Mouse (Mus musculus): ENCODE data around the gene Gatad2b. TPM values are rescaled to one million over a fixed set of nuclear protein-coding genes. Genes with fewer than 3 reads are reported as not detected.
"Not testable (repeated sequence)": the region's sequence is repeated elsewhere in the genome, so short reads cannot be mapped to it uniquely, and the experiment has no call there.

Gatad2b gene
- total RNA-seq, 2 experiments from 2014 or later, result 85.1 to 97.8 TPM

DNA sequence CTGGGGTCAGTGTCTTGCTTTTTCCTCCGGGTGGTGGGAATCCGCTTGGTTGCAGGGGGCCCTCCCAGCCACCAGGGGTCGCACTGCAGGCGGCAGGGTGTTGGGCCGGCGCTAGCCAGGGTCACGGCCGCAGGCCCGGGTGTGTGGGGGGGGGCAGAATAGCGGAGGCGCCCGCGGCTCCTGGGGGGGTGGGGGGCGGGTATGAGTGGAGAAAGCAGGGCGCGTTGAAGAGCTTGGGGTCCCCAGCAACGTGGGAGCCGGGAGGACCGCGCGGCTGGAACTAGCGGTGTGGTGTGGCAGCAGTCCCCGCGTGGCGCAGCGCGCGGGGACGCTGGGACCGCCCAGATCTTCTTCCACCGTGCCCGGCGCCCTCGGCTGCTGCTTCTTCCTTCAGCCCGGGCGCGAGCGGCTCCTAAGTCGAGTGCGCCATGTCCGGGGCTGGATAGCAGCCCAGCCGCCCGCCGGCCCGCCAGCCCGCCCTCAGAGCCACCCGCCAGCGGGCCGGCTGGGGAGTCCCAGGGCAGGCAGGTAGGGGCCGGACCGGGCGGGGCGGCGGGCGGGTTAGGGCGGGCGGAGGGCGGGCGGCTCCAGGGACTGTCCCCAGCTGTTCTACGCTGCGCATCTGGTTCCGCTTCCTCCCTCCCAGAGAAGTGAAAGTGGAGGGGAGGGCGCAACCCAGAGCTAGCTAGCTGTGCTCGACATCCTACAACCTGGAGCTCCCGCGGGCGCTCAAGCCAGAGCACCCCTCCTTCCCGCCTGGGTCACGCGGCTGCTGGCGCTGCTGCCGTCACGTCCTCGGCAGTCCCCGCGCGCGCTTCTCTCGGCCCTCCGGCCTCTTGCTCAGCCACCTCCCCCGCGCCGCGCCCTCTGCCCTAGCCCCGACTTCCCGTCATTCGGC lies 27.7 kb upstream of the Gatad2b start, which contains the start of gene Dennd4b:
Gene Dennd4b, plus strand, starts transcription at position 152 of the 898 bp plus-strand sequence.
- DNase-seq (ENCODE audit: low spot score in 2 of 2), result peak; percentile 88 to 89
- intact Hi-C loops (cut with DNase I), result loop anchor here (10.0 kb wide), 1 partner anchor 110 kb away; no protein-coding TSS in a partner anchor

DNA sequence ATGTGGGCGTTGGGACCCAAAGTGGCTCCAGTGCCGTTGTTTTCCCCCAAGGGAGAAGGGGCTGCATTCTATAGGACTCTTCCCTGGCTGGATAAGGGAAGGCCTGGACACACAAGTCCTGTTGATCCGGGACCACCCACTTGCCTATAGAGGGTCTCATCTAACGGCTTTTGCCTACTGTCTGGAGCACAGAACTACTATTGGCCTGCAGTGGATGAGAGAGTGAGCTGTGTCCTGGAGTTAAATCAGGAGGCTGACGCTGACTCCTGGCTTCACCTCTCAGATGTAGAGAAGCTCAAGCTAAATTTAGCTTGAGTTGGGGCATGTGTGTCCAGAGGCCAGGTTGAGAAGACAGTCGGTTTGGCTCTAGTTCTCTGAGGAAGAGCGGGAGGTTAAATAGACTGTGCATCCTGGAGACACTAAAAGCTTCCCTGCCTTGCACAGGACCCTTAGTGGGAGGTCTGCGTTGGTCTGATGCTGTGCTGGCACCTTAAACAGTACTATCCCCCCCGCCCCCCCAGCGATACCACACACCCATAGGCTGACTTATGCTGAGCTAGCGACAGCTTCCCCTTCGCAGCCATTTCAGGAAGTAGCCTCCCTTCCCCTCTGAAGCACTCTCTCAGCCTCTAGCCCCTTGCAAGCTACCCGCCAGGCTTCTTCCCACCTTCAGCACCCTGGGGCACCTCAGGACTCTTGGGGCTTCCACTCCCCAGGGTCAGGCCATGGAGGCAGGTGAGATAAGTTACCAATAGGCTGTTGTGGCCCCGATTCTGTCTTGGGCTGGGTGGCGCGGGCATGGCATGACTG lies 26.8 kb upstream of the Gatad2b start:
- intact Hi-C loops (cut with DNase I), result loop anchor here (10.0 kb wide), 1 partner anchor 109 kb away; no protein-coding TSS in a partner anchor
- no peak for DNase-seq (ENCODE audit: low spot score in 2 of 2)

DNA sequence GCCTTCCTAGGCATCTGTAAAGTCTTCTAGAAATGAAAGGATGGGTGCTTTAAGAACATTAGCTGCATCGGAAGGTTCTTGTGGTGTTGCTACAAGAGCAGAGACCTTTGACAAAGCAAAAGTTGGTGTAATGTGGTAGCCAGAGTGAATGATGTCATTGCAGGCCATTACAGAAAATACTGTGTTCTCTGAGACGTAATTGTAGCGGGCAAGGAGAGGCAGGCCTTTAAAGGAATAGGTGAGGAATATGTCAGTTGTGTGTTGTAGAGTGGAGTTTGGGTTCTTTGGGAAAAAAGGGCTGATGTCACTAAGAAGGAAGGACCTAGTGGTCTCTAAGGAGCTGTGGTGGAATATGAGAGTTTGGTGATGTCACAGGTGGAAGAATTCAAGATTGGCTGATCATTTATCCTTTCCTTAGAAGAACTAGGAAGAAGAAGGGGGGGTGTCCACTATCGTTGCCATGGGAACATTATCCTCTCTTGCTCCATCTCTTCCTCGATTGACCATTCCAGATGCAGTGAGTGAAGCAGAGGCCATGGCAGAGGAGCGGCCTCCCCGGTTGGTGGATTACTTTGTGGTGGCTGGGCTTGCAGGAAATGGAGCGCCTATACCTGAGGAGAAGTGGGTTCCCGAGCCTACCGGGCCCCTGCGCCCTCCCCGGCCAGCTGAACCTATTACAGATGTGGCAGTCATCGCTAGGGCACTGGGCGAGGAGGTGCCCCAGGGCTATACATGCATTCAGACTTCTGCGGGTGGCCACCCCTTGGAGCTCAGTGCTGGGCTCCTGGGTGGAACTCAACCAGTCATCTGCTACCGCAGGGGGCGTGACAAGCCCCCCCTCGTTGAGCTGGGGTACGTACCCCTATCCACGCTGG lies 25.8 kb upstream of the Gatad2b start:
- DNase-seq (ENCODE audit: low spot score in 2 of 2), result no peak
- intact Hi-C loops (cut with DNase I), result loop anchor here (10.0 kb wide), 1 partner anchor 108 kb away; no protein-coding TSS in a partner anchor

DNA sequence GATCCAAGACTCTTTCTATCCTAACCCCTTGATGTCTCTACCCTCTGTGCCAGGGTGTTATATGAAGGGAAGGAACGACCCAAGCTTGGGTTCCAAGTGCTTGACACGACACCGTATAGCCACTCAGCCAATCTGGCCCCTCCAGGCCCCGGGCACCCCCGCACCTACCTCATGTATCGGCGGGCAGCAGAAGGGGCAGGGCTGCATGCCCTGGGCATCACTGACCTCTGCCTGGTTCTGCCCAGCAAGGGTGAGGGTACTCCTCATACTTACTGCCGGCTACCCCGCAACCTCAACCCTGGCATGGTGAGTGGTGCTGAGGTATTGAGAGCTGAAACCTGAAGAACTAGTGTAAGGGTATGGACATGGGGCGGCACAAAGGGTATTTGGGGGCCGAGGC lies 24.8 kb upstream of the Gatad2b start:
- intact Hi-C loops (cut with DNase I), result loop anchor here (10.0 kb wide), 1 partner anchor 107 kb away; no protein-coding TSS in a partner anchor
- no peak for DNase-seq (ENCODE audit: low spot score in 2 of 2)

DNA sequence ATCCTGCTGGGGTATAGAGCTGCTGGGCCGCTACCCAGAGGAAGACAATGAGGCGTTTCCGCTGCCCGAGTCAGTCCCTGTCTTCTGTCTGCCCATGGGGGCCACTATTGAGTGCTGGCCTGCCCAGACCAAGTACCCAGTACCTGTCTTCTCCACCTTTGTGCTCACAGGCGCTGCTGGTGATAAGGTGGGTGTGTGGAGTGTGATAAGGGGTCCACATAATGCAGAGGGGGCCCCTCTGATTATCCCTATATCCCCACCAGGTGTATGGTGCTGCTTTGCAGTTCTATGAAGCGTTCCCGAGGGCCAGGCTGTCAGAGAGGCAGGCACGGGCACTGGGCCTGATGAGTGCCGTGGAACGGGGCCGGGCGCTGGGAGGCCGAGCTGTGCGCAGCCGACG lies 24.0 kb upstream of the Gatad2b start:
- no peak for DNase-seq (ENCODE audit: low spot score in 2 of 2)
- intact Hi-C loops (cut with DNase I), result loop anchor here (10.0 kb wide), 1 partner anchor 106 kb away; no protein-coding TSS in a partner anchor

DNA sequence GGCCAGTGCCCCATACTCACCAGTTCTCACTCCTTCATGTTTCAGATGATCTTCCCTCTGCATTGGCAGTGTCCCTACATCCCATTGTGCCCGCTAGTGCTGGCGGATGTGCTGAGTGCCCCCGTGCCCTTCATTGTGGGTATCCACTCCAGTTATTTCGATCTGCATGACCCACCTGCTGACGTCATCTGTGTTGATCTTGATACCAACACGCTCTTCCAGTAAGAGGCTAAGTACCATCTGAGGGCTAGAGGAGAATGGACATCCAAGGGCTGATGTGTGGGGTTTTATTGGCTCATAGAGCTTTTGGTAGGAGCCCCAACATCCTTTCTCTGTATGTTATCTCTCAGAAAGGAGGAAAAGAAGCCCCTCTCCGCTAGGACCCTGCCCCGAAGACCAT lies 22.2 kb upstream of the Gatad2b start:
- intact Hi-C loops (cut with DNase I), result no loop called here
- DNase-seq (ENCODE audit: low spot score in 2 of 2), result no peak

DNA sequence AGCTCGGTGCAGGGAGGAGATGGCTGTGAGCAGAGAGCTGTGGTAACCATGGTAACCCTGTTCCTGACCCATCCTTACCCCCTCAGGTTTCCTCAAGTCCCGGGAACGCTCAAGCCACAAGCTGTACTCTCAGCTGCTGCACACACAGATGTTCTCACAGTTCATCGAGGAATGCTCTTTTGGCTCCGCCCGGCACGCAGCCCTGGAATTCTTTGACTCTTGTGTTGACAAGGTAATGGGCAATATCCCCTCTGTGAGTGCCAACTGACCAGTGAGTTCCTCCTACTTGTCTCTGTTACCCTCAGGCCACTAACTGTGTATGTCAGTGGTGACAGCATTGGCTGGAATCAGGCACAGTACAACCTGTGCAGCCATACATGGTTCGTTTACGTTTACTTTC lies 20.8 kb upstream of the Gatad2b start:
- no peak for DNase-seq (ENCODE audit: low spot score in 2 of 2)
- intact Hi-C loops (cut with DNase I), result no loop called here

DNA sequence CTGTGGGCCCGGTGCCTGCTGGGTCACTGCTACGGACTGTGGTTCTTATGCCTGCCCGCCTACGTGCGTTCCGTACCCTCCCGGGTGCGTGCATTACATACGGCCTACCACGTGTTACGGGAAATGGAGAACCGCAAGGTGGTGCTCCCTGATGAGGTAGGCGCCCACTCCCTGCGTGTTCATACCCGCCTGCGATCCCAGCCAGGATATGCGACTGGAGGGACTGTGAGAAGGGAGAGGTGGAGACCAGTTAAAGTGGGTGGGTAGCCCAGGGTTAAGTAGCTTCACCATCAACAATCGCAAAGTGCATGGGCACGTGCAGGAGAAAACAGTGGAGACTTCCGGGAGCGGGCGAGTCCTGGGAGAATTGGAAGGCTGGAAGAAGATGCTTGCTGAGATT lies 19.1 kb upstream of the Gatad2b start:
- intact Hi-C loops (cut with DNase I), result no loop called here

DNA sequence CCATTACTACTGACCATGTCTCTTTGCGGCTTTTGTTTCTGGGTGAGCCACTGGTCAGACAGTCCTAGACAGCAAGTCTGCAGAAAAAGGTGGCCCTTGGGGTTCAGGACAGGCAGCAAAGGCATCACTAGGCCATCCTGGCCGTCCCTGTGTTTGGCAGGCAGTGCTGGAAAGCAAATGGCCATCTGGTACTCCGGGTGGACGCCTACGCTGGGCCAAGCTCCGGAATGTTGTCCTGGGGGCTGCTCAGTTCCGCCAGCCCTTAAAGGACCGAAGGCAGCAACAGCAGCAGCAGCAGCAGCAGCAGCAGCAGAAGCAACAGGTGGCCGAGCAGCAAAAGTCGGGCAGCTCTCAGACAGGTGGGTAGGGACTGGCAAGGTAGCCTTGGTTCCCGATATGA lies 17.7 kb upstream of the Gatad2b start:
- intact Hi-C loops (cut with DNase I), result no loop called here
- no peak for DNase-seq (ENCODE audit: low spot score in 2 of 2)

More for the DNA sequence above, 19.1 kb upstream of the Gatad2b start:
- no peak for DNase-seq (ENCODE audit: low spot score in 2 of 2)

DNA sequence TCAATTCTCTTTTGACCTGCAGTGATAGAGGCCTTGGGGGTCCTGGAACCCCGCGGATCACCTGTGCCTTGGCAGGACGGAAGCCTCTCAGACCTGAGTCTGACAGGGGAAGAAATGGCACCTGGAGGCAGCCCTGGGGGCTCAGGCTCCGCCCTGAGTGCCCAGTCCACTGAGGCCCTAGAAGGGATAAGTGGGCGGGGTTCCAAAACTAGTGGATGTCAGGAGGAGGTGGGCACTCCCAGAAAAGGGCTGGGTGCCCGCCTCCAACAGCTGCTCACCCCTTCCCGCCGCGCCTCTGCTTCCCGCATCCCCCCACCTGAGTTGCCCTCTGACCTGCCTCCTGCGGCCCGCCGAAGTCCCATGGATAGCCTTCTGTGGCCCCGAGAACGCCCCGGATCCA lies 16.1 kb upstream of the Gatad2b start:
- intact Hi-C loops (cut with DNase I), result no loop called here
- no peak for DNase-seq (ENCODE audit: low spot score in 2 of 2)

DNA sequence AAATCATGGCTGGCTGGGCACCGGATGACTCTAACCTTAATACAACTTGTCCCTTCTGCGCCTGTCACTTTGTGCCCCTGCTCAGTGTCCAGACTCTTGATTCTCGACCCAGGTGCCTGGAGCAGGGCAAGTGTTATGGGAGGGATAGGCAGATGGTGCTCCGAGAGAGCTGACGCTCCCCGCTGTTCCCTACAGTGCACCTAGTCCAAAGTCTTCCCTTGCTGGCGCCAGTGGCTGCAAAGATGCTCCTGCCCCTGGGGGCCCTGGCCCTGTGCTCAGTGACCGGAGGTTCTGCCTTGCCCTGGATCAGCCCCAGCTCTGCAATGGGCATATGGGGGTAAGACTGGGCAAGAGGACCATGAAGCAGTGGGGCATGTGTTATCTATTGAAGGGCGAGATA lies 15.2 kb upstream of the Gatad2b start:
- intact Hi-C loops (cut with DNase I), result no loop called here
- DNase-seq (ENCODE audit: low spot score in 2 of 2), result no peak

DNA sequence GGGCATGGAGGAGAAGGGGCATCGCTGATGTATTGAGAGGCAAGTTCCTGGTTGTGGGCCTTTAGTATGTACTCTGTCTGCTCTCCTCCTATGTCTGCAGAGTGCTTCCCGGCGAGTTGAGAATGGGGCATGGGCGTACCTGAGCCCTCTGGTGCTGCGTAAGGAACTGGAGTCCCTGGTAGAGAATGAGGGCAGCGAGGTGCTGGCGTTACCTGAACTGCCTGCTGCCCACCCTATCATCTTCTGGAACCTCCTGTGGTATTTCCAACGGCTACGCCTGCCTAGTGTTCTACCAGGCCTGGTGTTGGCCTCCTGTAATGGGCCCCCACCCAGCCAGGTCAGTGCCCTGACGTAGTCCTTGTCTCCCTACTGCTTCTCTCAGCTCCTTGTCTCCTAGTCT lies 14.8 kb upstream of the Gatad2b start:
- no peak for DNase-seq (ENCODE audit: low spot score in 2 of 2)
- intact Hi-C loops (cut with DNase I), result no loop called here

DNA sequence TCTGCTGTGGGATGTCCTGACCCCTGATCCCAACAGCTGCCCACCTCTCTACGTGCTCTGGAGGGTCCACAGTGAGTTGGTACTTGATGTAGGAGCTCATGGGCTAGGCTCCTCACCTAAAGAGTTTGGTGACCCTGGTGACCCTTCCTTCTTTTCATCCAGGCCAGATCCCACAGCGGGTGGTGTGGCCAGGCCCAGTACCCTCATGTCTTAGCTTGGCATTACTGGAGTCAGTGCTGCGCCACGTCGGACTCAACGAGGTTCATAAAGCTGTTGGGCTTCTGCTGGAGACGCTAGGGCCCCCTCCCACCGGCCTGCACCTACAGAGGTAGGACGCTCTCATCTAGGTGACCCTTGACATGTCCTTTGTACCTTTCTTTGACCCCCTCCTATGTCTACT lies 13.8 kb upstream of the Gatad2b start:
- intact Hi-C loops (cut with DNase I), result no loop called here

DNA sequence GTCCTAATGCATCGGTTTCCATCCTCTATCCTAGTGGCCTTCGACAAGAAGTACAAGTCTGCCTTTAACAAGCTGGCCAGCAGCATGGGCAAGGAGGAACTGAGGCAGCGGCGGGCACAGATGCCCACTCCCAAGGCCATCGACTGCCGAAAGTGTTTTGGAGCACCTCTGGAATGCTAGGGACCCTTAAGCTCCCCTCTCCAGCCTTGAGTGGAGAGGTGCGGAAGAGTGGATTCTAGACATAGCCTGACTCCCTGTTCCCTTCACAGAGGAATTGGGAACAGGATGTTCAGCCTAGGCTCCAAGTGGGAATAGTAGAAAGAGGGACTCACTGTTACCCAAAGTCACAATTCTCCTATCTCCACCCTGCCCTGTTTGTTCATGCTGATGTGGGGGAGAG lies 13.2 kb upstream of the Gatad2b start:
- no peak for DNase-seq (ENCODE audit: low spot score in 2 of 2)
- intact Hi-C loops (cut with DNase I), result no loop called here

More for the DNA sequence above, 13.8 kb upstream of the Gatad2b start:
- DNase-seq (ENCODE audit: low spot score in 2 of 2), result no peak

DNA sequence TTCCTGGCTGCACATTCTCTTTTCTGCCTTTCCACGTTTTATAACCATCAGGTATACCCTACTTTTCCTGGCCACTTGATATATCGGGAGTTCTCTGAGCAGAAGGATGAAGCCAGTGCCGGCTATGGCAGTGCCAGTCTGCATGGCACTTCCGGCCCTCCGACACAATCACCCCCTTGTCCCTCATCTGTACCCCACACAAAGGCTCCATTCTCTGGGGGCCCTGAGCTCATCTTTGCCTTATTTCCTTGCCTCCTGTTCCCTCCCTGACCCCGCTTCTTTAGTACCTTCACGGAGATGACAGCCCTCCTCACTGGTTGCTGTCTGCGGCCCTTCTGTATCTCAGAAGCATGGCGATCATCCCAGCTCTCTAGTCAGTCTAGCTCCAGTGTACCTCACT lies 12.3 kb upstream of the Gatad2b start:
- intact Hi-C loops (cut with DNase I), result no loop called here
- DNase-seq (ENCODE audit: low spot score in 2 of 2), result no peak

DNA sequence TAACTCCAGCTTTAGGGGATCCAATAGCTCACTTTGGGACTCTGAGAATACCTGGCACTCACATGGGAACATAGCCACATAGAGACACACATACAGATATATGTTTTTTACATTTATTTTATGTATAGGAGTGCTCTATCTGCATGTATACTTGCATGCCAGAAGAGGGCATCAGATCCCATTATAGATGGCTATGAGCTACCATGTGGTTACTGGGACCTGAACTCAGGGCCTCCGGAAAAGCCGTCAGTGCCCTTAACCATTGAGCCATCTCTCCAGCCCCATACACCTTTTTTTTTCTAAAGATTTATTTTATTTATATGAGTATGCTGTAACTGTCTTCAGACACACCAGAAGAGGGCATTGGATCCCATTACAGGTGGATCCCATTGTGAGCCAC lies 8.8 kb upstream of the Gatad2b start:
- intact Hi-C loops (cut with DNase I), result no loop called here
- DNase-seq (ENCODE audit: low spot score in 2 of 2), result no peak

DNA sequence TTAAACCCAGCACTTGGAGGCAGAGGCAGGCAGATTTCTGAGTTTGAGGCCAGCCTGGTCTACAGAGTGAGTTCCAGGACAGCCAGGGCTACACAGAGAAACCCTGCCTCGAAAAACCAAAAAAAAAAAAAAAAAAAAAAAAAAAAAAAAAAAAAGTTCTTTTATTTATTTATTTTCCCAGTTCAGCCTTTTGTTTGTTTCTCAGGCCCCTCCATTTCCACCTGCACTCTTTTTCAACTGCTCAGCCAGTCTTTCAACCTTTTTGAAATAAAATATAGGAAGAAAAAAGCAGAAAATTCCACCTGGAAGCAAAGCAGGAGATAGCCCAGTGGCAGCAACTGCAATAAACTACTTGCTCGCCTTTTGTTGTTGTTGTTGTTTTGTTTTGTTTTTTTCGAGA lies 3.6 kb upstream of the Gatad2b start:
- DNase-seq (ENCODE audit: low spot score in 2 of 2); intact Hi-C loops (cut with DNase I): not testable (repeated sequence)

DNA sequence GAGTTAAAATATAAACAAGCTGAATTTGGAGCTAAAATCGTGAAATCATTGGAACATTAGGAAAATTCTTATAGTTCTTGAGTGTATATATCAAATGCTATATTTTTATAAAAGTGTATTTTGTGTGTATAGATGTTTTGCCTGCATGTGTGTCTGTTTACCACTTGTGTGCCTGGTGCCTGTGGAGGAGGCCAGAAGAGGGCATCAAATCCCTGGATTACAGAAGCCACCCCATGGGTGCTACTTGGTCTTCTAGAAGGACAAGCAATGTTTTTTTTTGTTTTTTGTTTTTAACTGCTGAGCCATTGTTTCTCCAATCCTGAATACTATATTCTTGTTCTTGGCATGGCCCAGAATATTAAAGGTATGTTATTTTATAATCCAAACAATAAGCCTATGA lies 2.4 kb upstream of the Gatad2b start:
- intact Hi-C loops (cut with DNase I), result loop anchor here (5.0 kb wide), 2 partner anchors 47 to 82 kb away; no protein-coding TSS in a partner anchor
- DNase-seq (ENCODE audit: low spot score in 2 of 2), result no peak

DNA sequence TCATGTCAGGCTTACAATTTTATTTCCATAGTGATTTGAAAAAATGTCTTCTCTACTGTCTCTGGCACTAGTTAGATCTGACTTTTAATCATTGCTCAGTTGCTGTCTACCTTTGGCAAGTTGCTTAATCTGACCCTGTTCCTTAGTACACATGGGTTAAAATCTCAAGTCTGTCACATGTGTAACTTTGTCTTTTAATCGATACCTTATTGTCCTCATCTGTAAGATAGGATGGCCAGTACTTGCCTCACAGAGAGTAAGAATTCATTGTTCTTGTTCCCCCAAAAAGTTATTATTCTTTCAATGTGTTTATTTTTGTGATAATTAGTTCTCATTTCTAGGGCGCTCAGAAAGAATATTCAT lies 1.0 kb upstream of the Gatad2b start:
- DNase-seq (ENCODE audit: low spot score in 2 of 2), result no peak
- intact Hi-C loops (cut with DNase I), result loop anchor here (5.0 kb wide), 2 partner anchors 45 to 80 kb away; no protein-coding TSS in a partner anchor

All from left cerebral cortex, postnatal 36 days (tissue).